Mouse (Mus musculus) heart, postnatal 4 days (tissue): ENCODE results near the gene Gnas. TPM values are rescaled to one million over a fixed set of nuclear protein-coding genes. Genes with fewer than 3 reads are reported as not detected.
"Not testable (repeated sequence)": the region's sequence is repeated elsewhere in the genome, so short reads cannot be mapped to it uniquely, and the experiment has no call there.

Source experiments
- DNase-seq: peaks from one replicate; pipeline ENCODE4 v3.0.0; 2021
- total RNA-seq, 2 experiments: library from RNA; stranded (reverse); gene quantifications; 2 replicates each; pipeline ENCODE4 v1.2.3; 2021

Gene Gnas
- total RNA-seq, 2 experiments from 2014 or later, result 1,794 to 1,822 TPM

DNA sequence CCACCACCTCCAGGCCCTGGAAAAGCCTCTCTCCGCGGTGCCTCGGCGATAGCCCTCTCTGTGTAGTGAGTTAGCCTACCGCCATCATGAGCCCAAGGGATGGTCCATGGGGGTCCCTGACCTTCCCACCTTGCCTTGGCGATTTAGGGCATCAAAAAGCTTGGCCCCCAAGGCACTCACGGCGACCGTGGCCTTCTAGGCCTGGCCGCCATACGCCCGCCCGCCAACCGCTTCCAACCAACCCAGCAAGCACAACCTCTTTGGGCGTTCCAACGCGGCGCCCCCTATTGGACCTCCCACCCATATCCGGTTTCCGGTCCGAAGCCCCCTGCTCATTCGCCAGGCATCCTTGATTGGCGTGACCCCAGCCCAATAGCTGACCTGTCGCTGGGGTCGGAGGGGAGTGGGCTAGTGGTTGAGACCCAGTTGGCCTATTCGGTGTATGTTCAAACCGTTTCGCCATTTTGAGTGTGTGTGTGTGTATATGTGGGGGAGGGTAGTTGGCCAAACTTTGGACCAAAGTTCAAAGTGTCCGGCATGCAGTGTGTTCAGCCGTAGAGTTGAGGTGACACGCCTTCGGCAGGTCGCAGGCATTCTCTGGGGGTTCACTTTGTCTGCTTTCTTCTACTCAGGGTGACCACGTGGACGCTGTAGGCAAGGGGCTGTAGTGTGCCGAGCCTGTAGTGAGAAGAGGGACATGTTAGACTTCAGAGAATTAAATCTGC, 11.2 kb downstream of the Gnas start:
- DNase-seq, result peak; percentile 92

GRCm38 (mm10) chr2:174295900-174296465, 11.9 kb downstream of the Gnas start:
- no peak for DNase-seq

- DNase-seq, result peak; percentile 71
Observed at GRCm38 (mm10) chr2:174297086-174297571, 13.0 kb downstream of the Gnas start.

DNA sequence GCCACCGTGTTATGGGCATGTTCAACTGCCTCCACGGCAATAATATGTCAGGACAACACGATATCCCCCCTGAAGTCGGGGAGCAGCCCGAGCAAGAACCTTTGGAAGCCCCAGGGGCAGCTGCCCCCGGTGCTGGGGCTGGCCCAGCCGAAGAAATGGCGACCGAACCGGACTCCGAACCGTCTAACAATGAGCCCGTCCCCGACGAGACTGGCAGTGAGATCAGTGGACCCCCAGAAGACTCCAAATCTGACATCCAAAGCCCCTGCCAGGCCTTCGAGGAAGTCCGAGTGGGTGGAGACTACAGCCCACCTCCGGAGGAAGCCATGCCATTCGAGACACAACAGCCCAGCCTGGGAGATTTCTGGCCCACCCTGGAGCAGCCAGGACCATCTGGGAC, 13.7 kb downstream of the Gnas start:
- no peak for DNase-seq

GRCm38 (mm10) chr2:174298471-174298870, 14.4 kb downstream of the Gnas start:
- DNase-seq, result no peak

DNA sequence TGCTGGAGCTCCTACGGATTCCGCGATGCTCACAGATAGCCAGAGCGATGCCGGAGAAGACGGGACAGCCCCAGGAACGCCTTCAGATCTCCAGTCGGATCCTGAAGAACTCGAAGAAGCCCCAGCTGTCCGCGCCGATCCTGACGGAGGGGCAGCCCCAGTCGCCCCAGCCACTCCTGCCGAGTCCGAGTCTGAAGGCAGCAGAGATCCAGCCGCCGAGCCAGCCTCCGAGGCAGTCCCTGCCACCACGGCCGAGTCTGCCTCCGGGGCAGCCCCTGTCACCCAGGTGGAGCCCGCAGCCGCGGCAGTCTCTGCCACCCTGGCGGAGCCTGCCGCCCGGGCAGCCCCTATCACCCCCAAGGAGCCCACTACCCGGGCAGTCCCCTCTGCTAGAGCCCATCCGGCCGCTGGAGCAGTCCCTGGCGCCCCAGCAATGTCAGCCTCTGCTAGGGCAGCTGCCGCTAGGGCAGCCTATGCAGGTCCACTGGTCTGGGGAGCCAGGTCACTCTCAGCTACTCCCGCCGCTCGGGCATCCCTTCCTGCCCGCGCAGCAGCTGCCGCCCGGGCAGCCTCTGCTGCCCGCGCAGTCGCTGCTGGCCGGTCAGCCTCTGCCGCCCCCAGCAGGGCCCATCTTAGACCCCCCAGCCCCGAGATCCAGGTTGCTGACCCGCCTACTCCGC, 15.1 kb downstream of the Gnas start:
- DNase-seq, result no peak

DNA sequence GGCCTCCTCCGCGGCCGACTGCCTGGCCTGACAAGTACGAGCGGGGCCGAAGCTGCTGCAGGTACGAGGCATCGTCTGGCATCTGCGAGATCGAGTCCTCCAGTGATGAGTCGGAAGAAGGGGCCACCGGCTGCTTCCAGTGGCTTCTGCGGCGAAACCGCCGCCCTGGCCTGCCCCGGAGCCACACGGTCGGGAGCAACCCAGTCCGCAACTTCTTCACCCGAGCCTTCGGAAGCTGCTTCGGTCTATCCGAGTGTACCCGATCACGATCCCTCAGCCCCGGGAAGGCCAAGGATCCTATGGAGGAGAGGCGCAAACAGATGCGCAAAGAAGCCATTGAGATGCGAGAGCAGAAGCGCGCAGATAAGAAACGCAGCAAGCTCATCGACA, 15.6 kb downstream of the Gnas start:
- DNase-seq, result no peak

- no peak for DNase-seq
Observed at GRCm38 (mm10) chr2:174300186-174300585, 16.1 kb downstream of the Gnas start.

DNA sequence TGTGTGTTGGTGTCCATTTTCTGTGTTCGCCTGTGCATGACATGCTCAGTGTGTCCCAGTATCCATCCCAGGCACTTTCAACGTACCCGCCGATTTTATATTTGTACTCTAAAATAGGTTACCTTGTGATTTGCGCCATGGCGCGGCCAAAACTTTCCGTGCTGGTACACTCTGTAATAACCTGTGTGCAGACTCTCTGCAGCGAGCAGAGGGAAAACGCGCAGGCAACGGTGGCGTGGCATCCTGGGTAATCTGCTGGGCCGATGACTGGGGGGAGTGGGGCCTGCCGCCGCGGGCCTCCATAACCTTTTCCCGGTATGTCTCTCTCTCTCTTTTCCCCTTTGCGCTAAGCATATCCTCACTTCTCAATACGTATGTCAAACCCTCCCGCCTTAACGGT, 16.5 kb downstream of the Gnas start:
- DNase-seq, result no peak

GRCm38 (mm10) chr2:174302526-174302925, 18.4 kb downstream of the Gnas start:
- no peak for DNase-seq

- no peak for DNase-seq
Observed at GRCm38 (mm10) chr2:174305646-174306045, 21.5 kb downstream of the Gnas start.

GRCm38 (mm10) chr2:174307903-174308302, 23.8 kb downstream of the Gnas start:
- no peak for DNase-seq

DNA sequence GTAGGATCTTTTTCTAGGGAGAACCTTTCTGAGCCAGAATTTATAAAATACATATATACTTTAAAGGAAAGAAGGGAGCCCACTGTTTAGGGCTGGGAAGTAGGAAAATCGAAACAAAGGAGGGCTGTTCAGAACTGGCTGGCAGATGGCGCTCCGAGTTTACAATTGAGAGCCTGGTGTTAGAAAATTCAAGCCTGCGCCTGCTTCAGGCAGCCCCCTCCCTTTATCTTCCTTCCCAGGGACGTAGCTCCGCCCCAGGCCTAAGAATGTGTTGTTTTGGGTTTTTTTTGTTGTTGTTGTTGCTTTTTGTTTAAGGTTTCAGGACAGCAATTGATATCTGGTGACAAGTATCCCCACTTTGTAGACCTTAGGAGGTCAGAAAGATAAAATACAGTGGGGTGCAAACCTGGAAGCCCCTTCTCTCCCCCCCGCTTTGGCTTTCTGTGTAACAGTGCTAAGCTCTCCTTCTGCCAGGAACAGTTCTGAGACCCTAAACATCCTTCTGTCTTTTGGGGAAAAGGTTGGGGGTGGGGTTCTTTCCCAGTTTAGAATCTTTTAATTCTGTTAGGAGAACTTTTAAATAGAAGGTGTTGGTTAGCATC, 26.9 kb downstream of the Gnas start:
- DNase-seq, result peak; percentile 72

DNA sequence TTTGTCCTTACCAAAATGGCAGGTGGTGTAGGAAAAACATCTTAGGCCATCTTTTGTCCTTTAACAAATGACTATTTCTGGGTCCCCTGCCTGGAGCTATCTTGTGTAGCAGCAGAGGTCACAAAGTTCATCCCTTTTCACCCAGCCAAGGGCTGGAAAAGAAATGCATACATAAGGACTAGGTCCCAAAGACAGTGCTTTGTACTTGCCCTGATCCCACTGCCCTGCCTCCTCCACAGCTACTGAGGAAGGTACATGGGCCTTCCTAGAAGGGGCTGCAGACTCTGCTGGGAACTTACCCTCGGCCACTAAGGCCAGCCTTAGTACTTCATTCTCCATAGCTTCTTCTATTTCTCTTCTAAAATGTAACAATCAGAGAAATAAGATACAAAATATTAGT, 27.5 kb downstream of the Gnas start:
- DNase-seq, result no peak

DNA sequence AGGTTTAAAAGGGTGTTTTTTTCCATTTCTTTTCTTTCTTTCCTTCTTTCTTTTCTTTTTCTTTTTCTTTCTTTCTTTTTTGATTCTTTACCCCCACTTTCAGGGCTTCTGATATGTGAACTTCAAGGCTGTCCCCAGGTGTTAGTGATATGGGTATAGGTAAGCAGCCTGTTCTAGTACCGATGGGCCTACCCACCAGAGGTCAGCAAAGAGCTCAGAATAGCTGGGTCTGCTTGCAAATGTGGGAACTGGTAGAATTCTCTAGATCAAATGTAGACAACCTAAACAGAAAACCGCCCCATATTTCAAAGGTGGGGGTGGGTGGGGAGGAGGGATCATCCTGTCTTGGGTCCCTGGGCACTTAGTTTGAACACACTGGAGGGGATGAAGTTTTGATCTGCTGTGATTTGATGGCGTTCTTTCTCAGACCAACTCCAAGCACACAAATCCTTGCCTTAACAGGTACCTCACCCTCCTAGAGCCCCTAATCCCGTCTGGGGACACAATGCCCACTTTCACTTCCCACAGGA, 28.1 kb downstream of the Gnas start:
- peak; percentile 86 for DNase-seq

DNA sequence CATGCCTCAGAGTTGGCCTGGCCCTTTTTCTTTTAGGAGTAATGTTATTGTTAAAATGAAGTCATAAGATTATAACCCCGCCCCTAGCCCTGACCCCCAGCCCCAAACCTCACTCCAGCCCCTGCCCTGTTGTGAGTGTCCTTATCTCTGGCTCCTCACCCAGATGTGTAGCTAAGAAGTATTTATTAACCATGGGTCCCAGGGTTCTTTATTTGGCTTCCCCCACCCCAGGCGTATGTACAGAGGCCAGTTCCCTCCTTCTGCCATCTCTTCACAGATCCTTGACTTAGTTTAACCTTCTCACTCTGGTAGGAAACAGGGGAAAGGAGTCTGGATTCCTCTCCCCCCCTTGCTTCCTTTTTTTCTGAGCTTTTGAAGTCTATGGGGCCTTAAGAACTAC, 28.5 kb downstream of the Gnas start:
- no peak for DNase-seq

DNA sequence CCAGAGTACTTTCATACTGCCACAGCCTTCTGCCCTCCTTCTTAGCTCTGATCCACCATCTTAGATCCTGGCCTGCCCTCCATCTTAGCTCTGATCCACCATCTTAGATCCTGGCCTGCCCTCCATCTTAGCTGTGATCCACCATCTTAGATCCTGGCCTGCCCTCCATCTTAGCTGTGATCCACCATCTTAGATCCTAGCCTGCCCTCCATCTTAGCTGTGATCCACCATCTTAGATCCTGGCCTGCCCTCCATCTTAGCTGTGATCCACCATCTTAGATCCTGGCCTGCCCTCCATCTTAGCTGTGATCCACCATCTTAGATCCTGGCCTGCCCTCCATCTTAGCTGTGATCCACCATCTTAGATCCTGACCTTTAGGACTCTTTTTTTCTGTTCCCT, 31.3 kb downstream of the Gnas start:
- DNase-seq, result not testable (repeated sequence)

DNA sequence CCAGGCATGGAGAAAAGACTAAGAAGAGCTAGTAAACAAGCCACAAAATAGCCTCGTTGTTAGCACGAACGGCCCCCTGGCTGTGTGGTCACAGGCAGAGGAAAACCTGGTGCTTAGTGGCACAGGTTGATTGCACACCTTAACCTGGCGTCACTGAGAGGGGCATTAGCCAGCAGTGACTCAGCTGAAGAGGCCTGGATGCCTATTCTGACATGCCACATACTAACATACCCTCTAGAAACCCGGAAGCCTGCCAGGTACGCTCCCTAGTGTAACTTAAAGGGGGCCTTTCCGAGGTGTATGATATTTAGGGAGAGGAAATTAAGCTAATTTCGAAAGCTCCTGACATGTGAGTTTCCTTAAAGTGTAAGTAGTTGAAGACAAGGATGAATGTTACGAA, 32.5 kb downstream of the Gnas start:
- no peak for DNase-seq

DNA sequence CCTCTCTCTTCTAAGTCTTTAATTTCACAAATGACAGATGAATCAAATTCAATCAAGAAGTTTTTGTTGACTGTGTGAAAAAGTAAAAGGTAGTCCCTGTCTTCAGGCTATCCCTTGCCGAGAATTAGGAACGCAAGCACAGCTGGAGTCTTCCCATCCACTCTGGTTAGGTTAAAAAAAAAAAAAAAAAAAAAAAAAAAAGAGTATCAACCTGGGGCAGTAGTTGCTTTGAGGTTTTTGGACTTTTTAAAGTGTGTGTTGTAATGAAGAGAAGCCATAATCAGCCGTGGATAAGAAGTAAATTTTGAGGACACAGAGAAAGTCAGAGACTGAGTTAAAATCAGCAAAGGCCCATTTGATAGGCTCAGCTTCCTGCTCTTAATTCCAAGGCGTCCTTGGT, 41.9 kb downstream of the Gnas start:
- no peak for DNase-seq

DNA sequence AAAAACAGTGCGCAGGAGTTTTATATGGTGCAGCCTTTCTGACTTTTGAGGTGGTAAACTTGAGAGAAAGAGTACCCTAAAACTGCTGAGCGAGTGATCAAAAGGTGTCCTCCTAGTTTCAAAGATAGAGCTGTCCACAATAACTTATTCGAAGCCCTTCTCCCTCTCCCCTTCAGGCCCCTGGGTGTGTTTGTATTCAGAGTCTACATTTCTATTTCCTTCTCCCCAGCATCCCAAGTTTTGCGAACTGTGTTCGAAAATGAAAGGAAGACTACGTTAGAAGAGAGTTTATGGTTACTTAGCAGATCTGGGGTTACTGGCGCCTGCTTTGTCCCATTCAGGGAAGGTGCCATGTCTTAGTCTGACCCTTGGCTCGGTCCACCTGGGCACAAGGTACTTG, 42.4 kb downstream of the Gnas start:
- DNase-seq, result no peak

GRCm38 (mm10) chr2:174327295-174327981, 43.3 kb downstream of the Gnas start:
- DNase-seq, result peak; percentile 74

DNA sequence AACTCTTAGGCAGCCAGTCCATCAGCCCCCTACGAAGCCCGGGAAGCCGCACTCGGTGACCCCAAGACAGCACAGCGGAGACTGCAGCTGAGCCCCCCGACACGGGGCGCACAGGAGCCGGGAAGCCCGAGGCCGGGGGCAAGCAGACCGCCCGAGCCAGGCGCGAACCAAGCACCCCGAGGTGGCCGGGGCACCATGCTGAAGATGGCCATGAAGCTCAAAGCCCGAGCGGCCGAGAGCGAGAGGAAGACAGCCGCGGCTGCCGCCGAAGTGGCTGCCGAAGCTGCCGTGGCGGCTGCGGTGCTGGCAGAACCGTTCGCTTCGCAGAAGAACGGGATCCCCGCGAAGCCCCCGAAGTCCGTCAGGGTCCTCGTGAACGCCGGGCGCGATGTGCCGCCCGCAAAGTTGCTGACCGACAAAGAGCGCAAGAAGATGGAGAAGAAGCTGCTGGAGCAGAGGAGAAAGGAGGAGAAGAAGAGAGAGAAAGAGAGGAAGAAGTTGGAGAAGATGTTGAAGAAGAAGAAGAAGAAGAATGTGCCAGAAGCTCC, 44.3 kb downstream of the Gnas start:
- no peak for DNase-seq
